Mouse (Mus musculus) limb, embryonic 14.5 days (tissue): ENCODE measurements at regions not wholly inside any gene's neighbourhood (a gene's known extent, or its start where the extent isn't known, plus 50 kb on each side); places are given as distances from the start of the nearest gene placed in this dataset.
A peak's percentile ranks its signal among the peaks of the same experiment; 100 is the strongest.

Experiments used
- ATAC-seq: fragments of 200-750 bp; cut with Nextera tagmentation; 2 replicates; pipeline ENCODE4 v1.8.0; 2017; ENCODE audit warnings: low read depth, moderate number of reproducible peaks, moderate TSS enrichment; ENCODE audit not compliant: low FRiP score
- DNase-seq: peaks from one replicate; pipeline ENCODE4 v3.0.0-alpha.2; 2015; ENCODE audit warnings: low spot score
- H3K27ac ChIP-seq: fragments of 300-500 bp; sonication (generic); replicated peaks from 2 replicates; pipeline ENCODE4 v1.5.1; 2014; ENCODE audit warnings: low read depth, mild to moderate bottlenecking, low read length, moderate library complexity, mixed read lengths
- H3K27me3 ChIP-seq: fragments of 300-500 bp; sonication (generic); 2 replicates; pipeline ENCODE4 v1.6.1; 2014; ENCODE audit warnings: low read length, mixed read lengths; ENCODE audit not compliant: control insufficient read depth, insufficient read depth
- H3K36me3 ChIP-seq: fragments of 300-500 bp; sonication (generic); 2 replicates; pipeline ENCODE4 v1.6.1; 2014; ENCODE audit warnings: mild to moderate bottlenecking, low read length, moderate library complexity, mixed read lengths; ENCODE audit not compliant: control insufficient read depth, insufficient read depth
- H3K4me1 ChIP-seq: fragments of 300-500 bp; sonication (generic); 2 replicates; pipeline ENCODE4 v1.6.1; 2014; ENCODE audit warnings: antibody characterized with exemption, low read length, mixed read lengths; ENCODE audit not compliant: control insufficient read depth, insufficient read depth
- H3K4me2 ChIP-seq: fragments of 300-500 bp; sonication (generic); replicated peaks from 2 replicates; pipeline ENCODE4 v1.6.1; 2014; ENCODE audit warnings: low read depth, mild to moderate bottlenecking, low read length, moderate library complexity; ENCODE audit not compliant: severe bottlenecking
- H3K4me3 ChIP-seq: fragments of 300-500 bp; sonication (generic); replicated peaks from 2 replicates; pipeline ENCODE4 v1.5.1; 2014; ENCODE audit warnings: low read length
- H3K9ac ChIP-seq: fragments of 300-500 bp; sonication (generic); 2 replicates; pipeline ENCODE4 v1.6.1; 2014; ENCODE audit warnings: mild to moderate bottlenecking, low read depth, low read length, moderate library complexity; ENCODE audit not compliant: severe bottlenecking
- H3K9me3 ChIP-seq: fragments of 300-500 bp; sonication (generic); 2 replicates; pipeline ENCODE4 v1.6.1; 2016; ENCODE audit warnings: low read length; ENCODE audit not compliant: control insufficient read depth
- POLR2A ChIP-seq: fragments of 200-500 bp; IDR thresholded peaks from 2 replicates; pipeline ENCODE4 v1.8.0; 2012; ENCODE audit warnings: inconsistent platforms, mild to moderate bottlenecking, moderate library complexity, borderline replicate concordance; ENCODE audit not compliant: insufficient read depth, insufficient read length; ENCODE audit errors: extremely low read depth
- WGBS: fragments of 180-500 bp; shearing (Covaris S2); extraction: QIAGEN DNeasy Blood & Tissue Kit; methylation state at CpG from one replicate; pipeline ENCODE4 v1.1.7; 2014; 5-methylcytosine and 5-hydroxymethylcytosine counted together

DNA sequence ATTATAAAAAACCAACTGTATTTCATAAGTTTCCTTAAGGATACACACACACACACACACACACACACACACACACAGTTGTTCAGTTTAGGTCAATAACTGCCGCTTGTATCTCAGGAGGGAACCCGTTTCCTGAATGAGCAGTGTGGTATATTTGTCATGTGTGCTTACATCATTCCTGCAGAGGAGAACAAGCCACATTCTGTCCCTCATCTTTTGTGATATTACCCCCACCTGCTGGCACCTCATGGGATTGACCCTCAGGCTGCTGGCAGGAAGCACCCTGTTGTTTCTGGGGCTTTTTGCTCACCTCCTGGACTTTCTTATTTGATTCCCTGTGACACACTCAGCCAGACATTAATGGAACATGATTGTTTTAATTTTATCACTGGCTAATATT lies 66.4 kb upstream of the Htr1a start:
- H3K9ac ChIP-seq: no peak overlapping the region
- no peaks in the 10 kb centered on the region for H3K27me3 ChIP-seq
- no peak for TF ChIP-seq POLR2A
- DNase-seq (peak; percentile 26), ATAC-seq (peak; percentile 76; the same call in 1 of the 2 replicates)
- no peaks in the 10 kb centered on the region for H3K4me1 ChIP-seq
- no peaks in the 10 kb centered on the region for H3K9me3 ChIP-seq
- H3K4me2 ChIP-seq: no peak overlapping the region
- 0% methylated on average over 2 of the region's 2 CpGs for WGBS
- no peak overlapping the region for H3K4me3 ChIP-seq
- no peak overlapping the region for H3K27ac ChIP-seq
- H3K36me3 ChIP-seq: no peaks in the 10 kb centered on the region

DNA sequence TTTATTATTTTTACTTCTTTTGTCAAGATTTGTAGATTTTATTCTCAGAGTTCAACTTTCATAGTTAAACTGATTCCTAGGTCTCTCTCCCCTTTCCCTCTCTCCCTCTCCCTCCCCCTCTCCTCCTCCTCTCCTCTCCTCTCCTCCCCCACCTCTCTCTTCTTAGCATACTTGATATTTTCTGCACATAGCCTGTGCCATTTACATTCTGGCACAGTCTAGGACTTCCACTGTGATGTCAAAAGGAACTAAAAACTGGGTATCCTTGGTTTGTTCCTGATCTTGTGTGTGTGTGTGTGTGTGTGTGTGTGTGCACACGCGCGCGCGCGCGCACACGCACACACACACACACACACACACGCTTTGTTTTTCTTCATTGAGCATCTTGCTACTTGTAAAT lies 64.9 kb upstream of the Htr1a start:
- no peaks in the 10 kb centered on the region for H3K4me1 ChIP-seq
- H3K4me3 ChIP-seq: no peak overlapping the region
- TF ChIP-seq POLR2A: no peak
- DNase-seq (no peak), ATAC-seq (no peak)
- no peak overlapping the region for H3K27ac ChIP-seq
- WGBS: 81% methylated on average over 9 of the region's 9 CpGs
- H3K27me3 ChIP-seq: no peaks in the 10 kb centered on the region
- H3K4me2 ChIP-seq: no peak overlapping the region
- H3K9me3 ChIP-seq: no peaks in the 10 kb centered on the region
- H3K36me3 ChIP-seq: no peaks in the 10 kb centered on the region
- no peak overlapping the region for H3K9ac ChIP-seq

DNA sequence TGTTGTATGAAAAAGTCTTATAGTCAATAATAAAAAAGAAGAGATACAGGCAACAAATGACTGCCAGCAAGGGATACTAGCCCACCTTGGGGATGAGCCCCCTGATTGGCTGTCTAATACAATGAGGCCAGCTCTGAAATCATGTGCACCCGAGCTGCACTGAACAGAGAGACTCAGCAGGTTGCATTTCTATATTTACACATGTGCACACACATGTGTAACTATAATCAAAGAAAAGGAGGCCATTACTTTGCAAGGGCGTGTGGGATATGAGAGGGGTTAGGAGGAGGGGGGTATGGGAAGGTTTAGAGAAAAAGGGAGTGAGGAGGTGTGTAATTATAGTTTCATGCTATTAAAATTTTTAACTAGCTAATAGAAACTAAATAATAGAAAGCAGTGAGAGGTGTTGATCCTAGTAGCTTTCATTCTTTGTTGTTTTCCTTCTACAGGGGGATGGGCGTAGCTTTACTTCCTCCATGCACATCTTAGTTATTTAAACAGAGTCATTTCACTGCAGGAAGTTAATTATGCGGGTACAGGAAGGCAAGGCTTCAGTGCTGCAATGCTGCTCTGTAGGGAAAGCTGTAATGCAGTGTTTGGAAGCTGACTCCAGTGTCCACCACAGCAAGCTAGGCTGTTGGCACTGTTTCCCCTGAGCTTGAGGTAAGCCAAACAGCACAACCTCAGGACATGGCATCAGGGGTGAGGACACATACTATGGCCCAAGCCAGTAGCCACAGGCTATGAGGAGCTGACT lies 56.2 kb upstream of the Htr1a start:
- Histone ChIP-seq H3K9ac (no peak overlapping the region), H3K27ac (no peak overlapping the region), H3K9me3 (no peaks in the 10 kb centered on the region), H3K4me2 (no peak overlapping the region), H3K4me3 (no peak overlapping the region), H3K4me1 (no peaks in the 10 kb centered on the region), H3K36me3 (no peaks in the 10 kb centered on the region), H3K27me3 (no peaks in the 10 kb centered on the region)
- DNase-seq: no peak
- 41% methylated on average over 4 of the region's 4 CpGs for WGBS
- no peak for ATAC-seq
- no peak for TF ChIP-seq POLR2A
